Mouse (Mus musculus): ENCODE data around the gene Lax1.
"Not testable (repeated sequence)": the region's sequence is repeated elsewhere in the genome, so short reads cannot be mapped to it uniquely, and the experiment has no call there.

Lax1 gene

GRCm38 (mm10) chr1:133691046-133691445, 1.1 kb upstream of the Lax1 start:
- in situ Hi-C loops (cut with MboI, MseI) = no loop called here

DNA sequence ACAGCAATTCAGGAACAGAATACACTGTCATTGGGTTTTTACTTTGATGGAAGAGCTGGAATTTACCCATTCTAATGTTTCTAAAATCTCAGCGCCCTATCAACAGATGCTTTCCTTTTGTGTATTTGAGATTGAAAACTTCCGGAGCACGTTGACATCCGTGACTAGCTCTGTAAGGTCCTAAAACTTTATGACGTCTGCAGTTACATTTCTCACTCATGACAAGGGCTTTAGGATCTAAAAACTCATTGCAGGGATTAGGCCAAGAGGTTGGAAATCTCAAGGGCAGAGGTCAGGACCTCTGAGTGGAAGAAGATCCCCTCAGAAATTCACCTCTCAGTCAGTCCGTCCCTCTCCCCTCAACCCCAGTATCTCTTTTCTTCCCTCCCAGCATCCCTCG, 1.6 kb downstream of the Lax1 start:
- in situ Hi-C loops (cut with MboI, MseI) = loop anchor here (10.0 kb wide), 1 partner anchor 1136 kb away; no protein-coding TSS in a partner anchor

- in situ Hi-C loops (cut with MboI, MseI) = loop anchor here (10.0 kb wide), 1 partner anchor 1139 kb away; no protein-coding TSS in a partner anchor
Measured at GRCm38 (mm10) chr1:133685749-133686519, 4.0 kb downstream of the Lax1 start.

- in situ Hi-C loops (cut with MboI, MseI) = no loop called here
Measured at GRCm38 (mm10) chr1:133671801-133672200, 18.1 kb downstream of the Lax1 start.

DNA sequence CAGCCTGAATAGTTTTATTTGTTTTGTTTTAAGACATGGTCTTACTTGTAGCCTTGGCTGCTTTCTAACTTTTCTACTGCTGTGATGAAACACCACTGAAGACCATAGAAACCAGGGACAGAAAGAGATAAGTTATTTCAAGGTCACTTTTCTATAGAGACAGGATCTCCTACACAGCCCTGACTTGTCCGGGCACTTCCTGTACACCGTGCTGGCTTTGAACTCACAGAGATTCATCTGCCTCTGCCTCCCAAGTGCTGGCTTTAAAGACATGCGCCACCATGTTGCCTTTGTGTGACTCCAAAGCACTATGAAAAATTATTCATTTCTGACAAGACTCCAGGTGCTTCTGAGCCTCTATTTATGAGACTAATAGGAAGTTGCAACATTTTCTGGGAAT, 18.6 kb downstream of the Lax1 start:
- in situ Hi-C loops (cut with MboI, MseI) = no loop called here

DNA sequence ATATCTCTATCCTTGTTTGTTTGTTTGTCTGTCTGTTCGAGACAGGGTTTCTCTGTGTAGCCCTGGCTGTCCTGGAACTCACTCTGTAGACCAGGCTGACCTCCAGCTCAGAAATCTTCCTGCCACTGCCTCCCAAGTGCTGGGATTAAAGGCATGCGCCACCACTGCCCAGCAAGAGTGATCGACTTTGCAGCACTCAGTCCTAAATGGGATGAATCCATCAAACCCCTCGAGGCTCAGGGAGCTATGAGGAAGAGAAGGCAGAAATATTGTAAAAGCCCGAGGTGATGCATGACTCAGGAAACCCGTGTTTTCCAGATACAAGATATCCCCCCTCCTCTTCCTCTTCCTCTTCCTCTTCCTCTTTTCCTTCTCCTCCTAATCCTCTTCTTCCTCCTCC, 19.1 kb downstream of the Lax1 start:
- in situ Hi-C loops (cut with MboI, MseI) = no loop called here

DNA sequence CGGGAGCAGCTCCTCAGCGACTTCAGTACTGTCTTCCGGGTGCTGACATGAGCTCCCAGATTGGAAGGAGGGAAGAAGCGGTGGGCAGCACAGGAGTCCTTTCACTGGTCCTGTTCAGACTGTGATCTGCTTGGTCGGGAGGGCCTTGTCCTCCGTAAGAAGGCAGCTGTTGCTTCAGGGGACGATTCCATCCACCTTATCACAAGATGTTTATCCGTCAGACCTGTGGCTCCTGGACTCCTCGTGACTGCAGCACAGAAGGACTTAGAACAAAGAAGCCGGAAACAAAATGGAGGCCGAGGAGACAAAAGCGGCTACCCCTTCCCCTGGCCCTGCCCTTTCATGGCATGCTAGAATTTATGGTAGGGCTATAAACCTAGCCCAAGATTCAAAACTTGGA, 19.7 kb downstream of the Lax1 start:
- in situ Hi-C loops (cut with MboI, MseI) = no loop called here

GRCm38 (mm10) chr1:133668618-133669017, 21.3 kb downstream of the Lax1 start:
- in situ Hi-C loops (cut with MboI, MseI) = no loop called here

DNA sequence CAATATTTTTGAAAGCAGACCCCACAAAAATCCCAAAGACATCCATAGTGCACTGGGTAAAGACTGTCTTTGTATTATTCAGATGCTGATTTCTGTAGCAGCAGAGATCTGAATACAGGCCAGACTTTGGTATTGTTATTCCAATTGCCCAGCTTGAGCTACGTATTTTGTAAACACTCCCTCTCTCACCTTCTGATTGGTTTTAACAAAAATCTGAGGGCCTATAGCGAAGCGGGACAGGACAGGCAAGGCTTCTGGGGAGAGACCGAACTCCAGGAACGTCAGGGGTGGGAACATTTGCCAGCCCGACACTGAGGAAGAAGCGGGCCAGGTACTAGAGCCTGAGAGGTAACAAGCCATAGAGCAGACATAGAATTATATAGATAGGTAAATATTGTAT, 22.2 kb downstream of the Lax1 start:
- in situ Hi-C loops (cut with MboI, MseI) = no loop called here

DNA sequence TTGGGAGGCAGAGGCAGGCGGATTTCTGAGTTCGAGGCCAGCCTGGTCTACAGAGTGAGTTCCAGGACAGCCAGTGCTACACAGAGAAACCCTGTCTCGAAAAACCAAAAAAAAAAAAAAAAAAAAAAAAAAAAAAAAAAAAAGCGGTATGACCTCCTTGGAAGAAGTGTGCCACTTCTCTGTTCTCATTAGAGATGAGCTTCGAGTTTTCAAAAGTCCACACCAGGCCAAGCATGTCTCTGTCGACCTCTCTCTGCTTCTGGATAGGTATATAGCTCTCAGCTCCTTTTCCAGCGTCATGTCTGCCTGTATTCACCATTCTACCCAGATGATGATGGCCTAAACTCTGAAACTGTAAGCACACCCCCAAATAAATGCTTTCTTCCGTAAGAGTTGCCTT, 24.2 kb downstream of the Lax1 start:
- in situ Hi-C loops (cut with MboI, MseI) = not testable (repeated sequence)

- in situ Hi-C loops (cut with MboI, MseI) = no loop called here
Measured at GRCm38 (mm10) chr1:133664203-133664970, 25.5 kb downstream of the Lax1 start.

- in situ Hi-C loops (cut with MboI, MseI) = no loop called here
Measured at GRCm38 (mm10) chr1:133663427-133663826, 26.5 kb downstream of the Lax1 start.

DNA sequence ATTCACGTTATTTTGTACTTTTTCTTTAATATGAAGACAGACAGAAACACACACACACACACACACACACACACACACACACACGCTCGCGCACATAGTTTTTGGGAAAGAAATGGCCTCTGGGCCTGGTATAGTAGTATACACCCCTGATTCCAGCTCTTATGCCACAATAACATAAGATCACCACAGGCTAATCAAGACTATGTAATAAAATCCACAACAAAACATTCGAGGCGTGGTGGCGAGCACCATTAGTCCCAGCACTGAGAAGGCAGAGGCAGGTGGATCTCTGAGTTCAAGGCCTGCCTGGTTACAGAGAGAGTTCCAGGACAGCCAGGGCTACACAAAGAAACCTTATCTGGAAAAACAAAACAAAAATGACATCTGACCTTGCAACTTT, 27.0 kb downstream of the Lax1 start:
- in situ Hi-C loops (cut with MboI, MseI) = no loop called here

DNA sequence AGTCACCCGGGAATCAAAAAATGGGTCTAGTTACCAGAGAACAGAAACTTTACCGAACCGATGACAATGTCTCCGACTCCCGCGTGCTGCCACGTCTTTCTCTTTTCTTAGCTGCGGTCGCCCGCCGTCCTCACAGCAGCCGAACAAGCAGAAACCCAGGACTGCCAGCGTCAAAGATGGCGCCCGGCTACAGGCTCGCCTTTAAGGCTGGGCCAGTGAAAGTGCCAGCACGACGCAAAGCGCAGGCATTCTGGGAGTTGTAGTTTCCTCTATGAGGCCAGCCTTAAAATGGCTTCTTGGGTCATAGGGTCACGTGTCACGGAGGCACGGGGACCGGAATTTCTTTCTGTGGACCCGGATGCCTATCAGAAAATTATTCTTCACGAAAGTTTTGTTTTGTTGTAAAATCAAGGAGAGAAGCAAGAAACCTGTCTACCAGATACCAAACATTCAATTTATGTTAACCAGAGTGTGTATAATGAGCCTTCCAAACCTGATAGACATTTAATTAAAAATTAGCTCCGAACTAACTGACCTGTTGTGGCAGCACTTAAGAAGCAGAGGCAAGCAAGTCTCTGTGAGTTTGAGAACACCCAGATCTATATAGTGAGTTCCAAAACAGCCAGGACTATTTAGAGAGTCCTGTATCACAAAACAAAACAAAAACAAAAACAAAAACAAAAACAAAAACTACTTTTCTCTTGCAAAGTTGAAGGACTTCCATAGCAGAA, 28.5 kb downstream of the Lax1 start, which contains the start of gene Gm38394:
Gm38394 (minus strand) TSS at position 116 of the 731 bp plus-strand sequence.
- in situ Hi-C loops (cut with MboI, MseI) = no loop called here

DNA sequence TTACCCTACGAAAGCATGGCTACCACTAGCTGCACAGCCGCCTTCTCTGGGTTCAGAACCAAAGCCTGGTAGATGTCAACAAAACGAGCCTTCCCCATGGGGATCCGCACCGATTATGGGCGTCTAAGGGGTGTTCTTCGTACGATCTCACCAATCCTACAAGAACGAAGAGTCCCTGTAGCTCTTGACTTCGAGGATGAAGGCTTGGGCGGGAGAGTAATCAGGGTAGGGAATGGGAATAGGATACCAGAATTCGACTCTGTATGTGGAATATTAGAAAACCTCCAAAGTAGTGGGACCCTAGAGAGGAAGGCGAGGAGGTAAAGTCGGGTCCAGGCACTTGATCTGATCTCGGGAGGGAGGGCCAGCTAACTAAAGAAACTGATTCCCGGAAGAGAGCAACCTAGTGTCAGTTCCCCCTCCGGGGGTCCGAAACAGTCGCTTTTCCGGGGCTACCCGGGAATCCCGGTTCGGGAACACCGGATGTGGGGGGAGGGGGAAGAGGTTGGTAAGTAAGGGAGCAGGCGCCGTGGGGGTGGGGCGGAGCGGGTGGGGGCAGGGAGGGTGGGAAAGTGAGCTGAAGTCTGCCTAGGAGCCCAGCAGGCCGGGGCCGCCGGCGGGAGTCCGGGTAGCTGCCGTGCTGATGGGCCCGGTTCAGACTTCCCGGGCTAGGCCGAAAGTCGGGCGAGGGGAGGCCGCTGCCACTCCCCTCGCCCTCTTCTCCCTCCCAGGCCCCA, 29.3 kb downstream of the Lax1 start, which contains the start of gene Zbed6:
Zbed6 (minus strand) TSS at position 420 of the 737 bp plus-strand sequence.
- in situ Hi-C loops (cut with MboI, MseI) = no loop called here

- in situ Hi-C loops (cut with MboI, MseI) = no loop called here
Measured at GRCm38 (mm10) chr1:133658878-133659277, 31.0 kb downstream of the Lax1 start.

- in situ Hi-C loops (cut with MboI, MseI) = no loop called here
Measured at GRCm38 (mm10) chr1:133656811-133657210, 33.1 kb downstream of the Lax1 start.

- in situ Hi-C loops (cut with MboI, MseI) = no loop called here
Measured at GRCm38 (mm10) chr1:133653033-133653432, 36.9 kb downstream of the Lax1 start.

- in situ Hi-C loops (cut with MboI, MseI) = no loop called here
Measured at GRCm38 (mm10) chr1:133650288-133651055, 39.4 kb downstream of the Lax1 start.

DNA sequence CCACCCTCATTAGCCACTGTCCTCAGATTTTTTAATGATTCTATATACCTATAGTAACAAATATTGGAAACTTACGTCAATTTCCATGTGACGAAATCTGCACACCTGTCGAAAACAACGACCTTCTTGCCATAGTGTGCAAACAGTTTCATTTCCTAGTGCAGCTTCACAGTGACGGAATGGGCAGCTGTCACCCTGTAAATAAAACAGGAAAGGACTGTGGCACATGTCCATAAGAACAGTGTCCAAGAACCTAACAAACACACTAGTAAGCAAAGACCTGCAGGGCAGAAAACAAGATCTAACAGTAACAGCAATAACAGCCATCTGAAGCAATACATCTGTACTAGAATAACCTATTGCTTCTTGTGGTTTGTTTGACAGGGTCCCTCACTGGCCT, 44.3 kb downstream of the Lax1 start:
- in situ Hi-C loops (cut with MboI, MseI) = no loop called here

DNA sequence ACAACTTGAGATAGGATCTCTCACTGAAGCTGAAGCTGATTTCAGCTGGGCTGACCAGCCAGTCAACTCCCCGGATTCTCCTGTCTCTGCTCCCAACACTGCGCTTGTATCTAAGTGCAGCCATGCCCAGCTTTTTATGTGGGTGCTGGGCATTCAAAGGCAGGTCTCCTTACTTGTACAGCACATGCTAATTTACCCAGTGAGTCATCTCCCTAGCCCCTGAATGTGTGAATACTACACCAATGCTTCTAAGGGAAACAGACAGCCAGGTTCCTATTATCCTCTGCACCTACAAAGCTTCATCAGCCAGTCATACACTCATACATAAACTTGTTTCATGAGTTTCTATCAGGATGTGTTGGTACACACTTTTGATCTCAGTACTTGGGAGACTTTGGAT, 48.7 kb downstream of the Lax1 start:
- in situ Hi-C loops (cut with MboI, MseI) = no loop called here
